Mouse (Mus musculus) MN1 (cell line): ENCODE results near the gene Meis2.

Experiments
- DNase-seq: peaks from one replicate; pipeline ENCODE4 v3.0.0-alpha.2; 2016; ENCODE audit warnings: low spot score

Gene Meis2

DNA sequence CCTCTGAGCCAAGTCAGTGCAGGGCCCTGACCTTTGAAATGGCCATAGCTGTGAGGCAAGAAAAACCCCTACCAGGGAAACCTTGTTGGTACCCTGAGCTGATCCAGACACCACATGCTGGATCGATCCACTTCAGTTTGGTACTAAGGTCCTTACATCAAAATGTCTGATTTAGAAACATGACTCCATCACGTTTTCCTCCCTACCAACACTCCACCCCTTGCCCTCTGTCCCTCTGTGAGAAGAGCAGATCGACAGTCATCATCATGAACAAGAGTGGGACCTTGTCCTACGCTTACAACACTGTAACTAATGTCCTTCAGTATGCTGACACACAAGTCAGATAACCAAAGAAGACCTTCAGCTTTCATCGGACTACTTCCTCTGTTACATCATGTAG, 66.8 kb downstream of the Meis2 start:
- DNase-seq = no peak

DNA sequence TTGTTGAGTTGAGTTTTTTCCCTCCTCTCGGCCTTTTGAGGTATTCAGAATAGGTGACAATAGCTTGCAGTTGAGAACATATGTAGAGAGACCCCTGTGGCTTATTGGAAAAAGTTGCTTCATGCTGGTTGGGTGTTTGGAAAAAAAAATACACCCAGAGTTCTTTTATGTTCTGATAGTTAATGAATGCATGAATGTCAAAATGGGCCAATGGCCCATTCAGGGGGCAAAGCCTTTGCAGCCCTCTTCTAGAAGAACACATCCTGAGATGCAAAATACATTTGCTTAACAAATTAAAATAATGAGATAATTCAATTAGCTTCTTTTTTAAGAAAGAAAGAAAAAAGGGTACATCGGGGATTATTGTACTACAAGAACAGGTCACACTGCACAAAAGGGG, 69.2 kb downstream of the Meis2 start:
- DNase-seq = no peak

DNA sequence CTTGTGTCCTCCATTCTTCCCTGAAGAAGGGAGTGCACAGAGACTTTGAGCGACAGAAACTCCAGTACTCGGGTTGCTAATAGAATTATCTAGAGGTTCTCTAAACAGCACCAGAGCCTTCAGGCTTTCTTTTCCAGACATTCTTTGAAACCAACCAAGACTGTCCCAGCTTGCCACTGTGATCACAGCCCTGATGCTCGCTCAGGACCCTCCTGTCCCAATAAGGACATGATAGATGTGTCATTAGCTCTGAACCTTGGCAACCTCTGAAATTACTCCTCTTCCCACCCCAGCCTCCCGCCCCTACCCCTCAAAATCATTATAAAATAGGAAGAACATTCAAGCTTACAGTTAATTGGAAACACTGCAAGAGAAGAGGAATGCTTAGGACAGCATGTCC, 71.8 kb downstream of the Meis2 start:
- DNase-seq = no peak

DNA sequence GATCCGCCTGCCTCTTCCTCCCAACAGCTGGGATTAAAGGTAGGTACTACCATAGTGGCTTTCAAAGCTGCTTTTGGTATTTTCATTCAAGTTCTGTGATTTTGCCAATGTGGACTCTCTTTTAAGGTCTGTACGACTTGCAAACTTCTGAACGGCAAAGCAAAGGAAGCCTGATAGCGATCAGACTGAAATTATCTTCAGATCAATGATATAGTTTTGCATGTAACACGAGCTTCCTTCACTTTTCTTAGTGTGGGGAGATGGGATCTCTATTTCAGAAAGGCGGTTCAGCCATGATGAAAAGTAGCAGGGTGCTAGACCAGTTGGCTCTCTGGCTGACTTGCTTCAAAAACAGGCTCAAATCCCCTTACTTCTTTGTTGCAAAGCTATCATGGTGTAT, 76.4 kb downstream of the Meis2 start:
- DNase-seq = no peak

DNA sequence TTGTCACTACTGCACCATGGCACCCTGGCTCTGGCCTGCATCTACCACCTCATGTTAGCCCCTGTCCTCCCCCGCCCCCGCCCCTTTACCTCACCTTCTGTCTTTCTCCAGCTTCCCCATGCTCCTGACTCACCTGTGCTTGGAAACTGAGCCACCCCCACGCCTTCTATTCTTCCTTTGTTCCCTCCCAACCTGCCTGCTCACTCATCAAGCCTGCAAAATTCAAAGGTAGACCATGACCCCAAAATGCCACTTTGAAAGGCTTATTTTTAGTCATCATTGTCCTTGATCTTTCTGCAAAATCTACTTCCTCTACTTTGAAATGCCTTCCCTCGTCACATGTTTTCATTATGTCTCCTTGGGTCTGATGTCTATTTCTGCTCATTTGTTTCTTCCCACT, 77.2 kb downstream of the Meis2 start:
- DNase-seq = no peak

DNA sequence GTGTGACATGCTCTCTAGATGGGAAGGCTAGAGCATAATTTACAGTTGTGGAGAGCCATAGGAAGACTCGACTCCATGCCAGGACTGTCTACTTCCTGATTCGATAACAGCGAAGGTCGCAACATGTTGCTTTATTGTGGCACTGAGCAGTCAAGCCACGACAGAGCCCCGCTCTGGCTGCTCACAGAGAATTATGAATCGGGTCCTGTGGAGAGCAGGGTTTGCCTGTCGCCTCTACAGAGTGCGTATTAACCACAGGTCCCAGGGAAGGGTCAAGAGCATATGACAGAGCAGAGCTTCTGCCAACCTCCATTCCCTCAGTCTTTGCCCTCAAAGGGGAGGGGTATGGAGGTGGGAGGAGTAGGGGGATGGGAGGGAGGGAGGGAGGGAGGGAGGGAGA, 80.7 kb downstream of the Meis2 start:
- no peak for DNase-seq

DNA sequence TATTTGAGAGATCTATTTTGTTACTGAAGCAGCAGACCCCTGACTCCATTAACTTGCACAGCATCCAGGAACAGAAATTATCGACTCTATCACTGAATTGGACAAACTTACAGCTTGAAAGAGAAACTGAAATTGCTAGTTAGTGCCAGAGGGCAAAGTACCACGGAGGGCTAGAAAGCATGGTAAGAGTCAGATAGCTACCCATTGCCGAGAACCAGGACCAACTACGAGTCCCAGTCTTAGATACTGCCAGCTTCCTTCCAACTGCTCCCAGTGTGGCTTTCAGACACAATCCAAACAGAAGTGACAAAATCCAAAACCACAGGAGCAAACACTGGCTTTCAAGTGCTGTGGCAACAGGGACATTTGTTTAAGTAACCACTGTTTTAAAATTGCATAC, 81.2 kb downstream of the Meis2 start:
- no peak for DNase-seq

DNA sequence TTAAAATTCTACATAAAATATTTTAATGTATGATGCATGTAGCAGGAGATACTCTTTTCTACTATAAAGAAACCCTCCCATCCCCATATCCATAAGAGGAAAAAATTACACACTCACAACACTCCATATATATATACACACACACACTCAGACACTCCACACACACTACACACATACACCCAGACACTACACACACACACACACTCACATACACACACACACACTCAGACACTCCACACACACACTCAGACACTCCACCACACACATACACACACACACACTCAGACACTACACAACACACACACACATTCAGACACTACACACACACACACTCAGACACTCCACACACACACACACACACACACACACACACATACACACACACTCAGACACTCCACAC, 85.1 kb downstream of the Meis2 start:
- DNase-seq = no peak

DNA sequence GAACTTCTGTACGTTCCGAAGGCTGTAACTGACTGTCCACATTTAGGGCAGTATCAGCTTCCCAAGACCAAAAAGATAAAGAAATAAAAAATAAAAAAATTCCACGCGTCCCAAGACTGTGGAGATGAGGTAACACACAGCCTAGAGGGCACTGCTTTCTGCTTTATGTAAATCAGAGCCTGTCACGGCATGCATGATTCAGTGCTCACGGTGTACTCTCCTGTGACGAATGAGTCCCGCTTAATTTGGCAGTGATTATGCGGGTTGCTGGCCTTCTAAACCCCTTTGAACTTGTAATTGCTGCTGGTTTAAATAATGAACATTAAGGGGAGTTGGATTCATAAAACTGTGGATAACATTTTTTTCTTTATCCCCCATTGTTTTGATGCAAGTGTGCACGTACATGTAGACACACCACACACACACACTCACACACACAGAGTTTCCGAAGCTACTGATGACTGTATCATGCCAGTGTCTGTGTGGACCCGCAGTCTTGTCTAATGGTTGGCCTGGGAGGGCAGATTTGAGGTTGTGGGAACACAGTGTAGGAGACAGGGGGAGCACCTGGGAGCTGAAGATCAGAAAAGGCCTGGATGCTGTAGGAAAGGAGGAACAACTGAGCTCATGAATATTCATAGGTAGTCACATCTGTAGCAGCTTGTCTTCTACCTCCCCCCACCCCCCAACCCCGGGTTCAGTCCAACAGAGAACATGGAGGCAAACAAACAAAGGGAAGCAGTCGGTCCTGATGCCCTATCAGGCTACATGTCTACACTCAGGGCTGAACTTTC, 85.8 kb downstream of the Meis2 start:
- DNase-seq = no peak

DNA sequence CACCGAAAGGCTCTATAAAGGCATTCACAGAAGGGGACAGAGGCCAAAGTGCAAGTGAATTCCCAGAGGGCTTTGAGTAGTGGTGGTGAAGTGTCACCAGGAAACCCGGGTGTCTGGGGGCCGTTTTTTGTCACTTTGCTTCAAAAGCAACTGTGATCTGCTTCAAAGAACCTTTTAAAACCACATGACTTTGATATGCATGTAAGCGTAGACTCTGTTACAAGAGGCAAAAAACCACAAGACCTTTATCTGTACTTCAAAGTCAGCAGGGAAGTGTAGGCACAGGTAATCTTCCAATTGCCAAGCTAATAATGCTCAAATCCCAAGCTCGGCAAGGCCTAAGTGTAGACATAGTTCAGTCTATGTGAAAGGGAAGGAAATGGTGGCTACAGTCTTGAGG, 87.0 kb downstream of the Meis2 start:
- no peak for DNase-seq

DNA sequence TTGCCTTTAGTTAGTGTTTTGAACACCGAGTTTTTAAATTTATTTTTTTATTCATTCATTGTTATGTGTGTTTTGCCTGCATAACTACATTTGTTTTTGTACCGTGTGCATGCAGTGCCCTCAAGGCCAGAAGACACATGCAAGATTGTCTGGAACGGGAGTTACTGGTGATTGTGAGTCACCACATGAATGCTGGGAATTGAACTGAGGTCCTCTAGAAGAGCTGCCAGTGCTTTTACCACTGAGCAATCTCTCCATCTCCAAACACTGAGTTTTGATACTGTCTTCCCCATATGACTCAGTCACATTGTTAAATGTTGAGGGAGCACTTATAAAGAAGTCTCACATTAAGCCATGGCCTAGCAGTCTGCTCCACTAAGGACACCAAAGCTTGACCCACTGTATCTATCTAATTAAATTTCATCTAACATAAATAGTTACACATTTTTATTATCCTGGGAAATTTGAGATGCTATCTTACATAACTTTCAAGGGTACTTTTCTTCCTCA, 94.3 kb downstream of the Meis2 start:
- no peak for DNase-seq

DNA sequence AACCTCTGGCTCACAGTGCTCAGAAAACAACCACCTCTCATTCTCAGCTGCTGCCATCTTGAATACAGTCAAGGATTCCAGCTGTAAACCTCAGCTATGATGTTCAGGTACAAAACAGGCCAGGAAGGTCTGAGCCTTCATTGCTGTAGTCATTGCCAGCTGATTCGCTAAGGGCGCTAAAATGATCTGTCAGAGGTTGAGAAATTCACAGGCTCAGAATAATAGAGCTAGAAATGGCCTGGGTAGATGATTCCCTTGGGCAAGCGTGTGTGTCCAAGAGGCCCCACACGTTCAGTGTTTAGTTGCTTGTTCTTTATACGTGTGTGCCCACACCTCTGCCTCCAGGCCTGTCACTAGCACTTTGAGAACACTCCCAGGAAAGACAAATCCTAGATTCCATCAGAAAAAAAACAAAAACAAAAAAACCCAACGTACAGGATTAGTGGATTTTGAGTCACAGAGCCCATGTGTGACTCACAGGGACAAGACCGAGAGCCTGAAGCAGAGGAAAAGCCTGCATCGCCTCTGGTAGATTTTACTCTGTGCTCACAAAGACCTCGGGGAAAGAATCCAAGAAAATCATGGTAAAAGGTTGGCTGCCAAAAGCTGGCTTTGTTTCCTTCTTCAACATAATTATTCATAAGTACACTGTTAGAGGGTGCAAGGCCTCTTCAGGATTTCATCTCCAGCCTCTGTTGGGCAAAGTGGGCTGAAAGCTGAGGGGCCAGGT, 95.4 kb downstream of the Meis2 start:
- DNase-seq = no peak

DNA sequence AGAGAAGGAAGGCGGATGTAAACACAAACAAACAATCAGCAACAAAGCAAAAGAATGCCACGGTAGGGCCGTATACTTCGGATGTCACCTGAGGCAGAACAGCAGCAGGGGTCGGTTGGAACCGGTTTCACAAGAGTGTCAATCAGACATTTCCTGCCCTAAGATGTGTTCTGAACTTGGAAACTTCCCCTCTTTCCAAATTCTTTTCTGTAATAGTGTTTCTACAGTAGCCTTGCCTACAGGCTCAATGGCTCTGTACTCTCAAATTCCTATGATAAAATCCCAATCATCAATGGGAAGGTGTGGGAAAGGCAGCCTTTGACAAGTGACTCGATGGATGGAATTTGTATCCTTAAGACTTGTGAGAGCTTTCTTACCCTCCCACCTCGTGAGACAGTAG, 96.4 kb downstream of the Meis2 start:
- no peak for DNase-seq

DNA sequence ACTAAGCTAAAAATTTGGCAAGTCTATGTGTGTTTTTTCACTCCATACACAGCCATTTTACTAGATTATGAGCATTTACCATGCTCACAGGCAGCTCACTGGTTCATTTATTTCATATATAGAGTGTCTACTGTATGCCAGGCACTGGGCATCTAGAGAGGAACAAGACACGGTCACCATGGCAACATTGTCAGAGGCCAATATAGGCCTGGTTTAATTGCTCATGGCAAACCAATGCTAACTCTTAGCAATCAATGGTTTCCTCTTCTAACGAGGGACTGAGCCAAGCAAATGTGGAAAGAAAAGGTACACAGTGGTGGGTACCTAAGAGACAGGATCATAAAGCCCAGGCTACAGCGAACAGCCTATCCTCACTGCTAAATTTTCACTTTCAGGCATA, 100.7 kb downstream of the Meis2 start:
- no peak for DNase-seq

DNA sequence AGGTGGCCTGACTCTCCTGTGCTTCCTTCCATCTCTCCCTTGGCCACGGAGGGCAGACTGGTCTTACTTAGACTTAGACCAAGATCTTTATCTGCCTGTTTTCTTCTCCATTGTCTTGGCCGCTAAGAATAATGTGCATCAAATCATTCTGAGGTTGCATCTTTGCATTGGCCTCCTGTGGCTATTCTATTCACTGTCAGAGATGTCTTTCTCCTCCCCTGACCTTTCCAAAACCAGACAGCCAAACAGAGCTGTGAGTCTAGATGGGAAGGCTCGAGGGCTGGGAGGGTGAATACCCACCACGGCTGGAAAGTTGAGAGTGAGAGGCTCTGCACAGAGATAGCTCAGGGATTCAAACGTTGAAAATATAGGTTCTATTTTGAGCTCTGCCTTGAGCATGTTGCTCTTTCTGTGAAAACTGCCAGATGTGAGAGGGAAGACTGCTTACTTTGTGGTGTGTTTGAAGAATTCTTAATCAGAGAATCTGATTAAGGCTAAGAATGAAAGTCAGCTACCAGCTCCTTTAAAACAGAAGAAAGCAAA, 102.3 kb downstream of the Meis2 start:
- peak; percentile 13 for DNase-seq

DNA sequence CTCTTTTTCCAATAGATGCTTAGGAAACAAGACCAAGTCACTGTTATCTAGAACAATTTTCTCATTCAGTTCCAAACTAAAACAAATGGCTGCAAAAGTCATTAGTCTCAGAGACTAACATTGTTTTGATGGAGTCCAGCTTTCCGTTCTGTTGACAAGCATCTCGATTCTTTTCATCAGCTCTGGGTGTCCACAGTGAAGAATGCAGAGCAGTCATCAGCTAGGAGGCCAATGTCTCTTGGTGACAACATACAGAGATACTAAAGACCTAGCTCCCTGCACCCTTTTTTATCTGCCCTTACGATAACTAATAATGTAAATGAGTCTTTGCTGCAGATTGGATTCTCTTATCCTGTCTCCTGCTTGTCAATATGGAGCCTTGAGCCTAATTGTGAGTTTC, 102.9 kb downstream of the Meis2 start:
- DNase-seq = peak; percentile 25

DNA sequence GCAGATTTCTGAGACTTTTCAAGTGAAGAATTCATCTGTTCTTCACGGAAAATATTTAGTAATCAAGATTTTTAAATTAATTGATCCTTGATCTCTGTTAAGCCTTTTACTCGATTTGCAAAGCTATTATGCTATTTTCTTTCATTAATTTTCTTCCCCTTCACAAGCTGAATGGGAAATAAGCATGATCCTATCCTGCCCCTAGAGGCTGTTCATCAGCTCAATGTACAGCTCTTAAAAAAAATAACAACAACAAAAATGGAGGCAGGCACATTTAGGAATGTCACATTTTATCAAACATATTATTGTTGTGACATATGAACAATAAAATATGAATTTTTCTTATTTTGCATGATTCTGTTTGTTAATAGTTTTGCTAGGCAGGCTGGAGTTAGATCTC, 103.5 kb downstream of the Meis2 start:
- no peak for DNase-seq

DNA sequence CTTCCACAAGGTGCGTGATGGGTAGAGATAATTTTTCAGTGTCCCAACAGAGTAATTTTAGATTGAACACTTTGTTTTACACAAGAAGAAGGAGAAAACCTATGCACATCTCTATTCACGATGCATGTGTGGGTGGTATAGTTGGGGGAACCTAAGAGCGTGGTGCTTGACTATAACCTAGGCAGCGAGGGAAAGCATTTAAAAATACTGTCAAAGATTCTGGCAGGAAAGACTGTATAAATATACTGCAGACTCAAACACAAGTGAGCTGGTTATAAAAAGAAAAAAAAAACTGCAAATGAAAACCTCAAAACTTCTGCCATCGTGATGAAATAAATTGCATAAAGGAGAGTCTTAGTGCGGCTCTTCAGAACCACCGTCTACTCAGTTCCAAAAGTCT, 105.0 kb downstream of the Meis2 start:
- DNase-seq = no peak

DNA sequence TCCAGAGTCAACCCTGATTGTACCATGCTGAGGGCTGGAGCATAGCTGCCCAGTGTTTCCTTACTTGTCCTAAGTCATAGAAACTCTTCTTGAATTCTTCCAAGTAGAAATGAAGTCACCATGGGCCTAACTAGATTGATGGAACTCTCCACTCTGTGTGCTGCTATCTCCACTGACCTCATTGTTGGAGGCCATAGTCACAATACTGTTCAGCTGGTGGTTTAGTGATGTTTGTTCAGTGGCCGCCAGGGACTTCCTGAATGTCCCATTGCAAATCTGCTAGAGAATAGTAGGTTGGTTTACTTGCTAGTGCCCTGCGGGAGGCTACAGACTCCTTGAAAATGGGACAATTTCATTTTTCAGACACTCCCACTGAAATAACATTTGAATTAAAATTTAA, 108.9 kb downstream of the Meis2 start:
- no peak for DNase-seq

DNA sequence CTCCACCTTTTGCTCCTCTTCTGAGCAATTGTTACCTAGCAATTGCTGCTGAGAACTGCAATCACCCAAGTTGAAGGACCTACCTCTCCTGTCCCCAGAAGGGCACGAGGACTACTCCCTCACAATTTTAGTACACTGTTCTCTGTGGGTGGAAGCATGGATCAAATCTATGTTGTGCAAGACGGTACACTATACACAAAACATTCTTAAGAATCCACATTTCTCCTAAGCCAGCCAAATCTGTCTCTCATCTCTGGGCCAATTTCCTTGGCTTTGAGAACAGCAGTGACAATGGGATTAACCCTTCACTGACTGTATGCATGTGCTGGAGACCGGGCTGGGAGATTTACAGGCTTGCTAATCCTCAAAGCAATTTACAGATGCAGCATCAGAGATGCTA, 115.0 kb downstream of the Meis2 start:
- no peak for DNase-seq

DNA sequence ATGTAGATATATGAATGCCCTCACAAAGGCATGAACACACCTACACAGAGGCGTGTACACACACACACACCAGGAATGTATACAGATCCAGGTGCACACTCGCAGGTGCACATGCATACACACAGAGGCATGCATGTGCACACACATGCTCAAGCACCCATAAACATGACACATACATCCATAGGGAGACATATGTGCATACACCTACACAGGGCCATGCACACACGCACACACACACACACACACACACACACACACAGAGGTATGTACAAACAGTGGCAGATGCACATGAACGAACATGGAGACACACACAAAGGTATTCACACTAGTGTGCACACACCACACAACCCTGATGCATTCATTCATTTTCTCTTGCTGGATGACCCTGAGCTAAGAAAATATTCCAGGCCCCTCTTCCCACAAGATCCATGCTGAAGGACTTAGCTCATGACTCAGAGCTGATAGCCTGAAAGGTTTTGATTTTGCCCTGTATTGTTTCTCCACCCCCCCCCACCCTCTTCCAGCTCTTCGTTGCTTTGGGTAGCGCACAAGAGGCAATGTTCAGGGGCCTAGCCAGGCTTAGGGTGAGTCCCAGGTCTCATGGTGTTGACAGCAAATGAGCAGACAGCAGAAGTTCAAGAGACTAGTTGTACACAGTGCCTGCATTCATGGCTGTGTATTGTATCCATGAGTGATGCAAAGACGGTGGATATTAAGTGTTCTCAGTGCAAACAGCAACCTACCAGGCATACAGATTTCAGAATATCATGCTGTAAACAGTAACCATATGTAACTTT, 116.8 kb downstream of the Meis2 start:
- no peak for DNase-seq

DNA sequence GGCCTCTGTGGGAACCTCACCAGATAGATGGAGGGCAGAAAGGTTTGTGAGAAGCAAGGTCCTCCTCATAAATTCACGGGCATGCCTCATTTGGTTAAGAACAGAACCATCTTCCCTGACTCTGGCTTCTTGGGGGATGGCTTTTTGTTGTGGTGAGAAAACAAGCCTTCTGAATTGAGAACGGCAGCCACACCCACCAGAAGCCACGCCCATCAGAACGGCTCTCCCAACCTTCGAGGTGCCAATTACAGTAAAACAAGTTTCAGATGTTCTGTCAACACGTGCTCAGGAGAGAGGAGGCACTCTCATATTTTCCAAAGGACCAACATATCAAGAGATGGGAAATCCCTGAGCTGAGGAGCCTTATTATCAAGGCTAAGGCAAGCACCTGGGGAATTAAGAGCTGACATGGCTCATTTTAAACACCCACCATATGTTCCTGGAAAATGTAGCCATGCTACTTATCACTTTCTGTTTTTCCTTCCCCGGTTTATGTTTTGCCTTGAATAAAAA, 117.9 kb downstream of the Meis2 start:
- DNase-seq = no peak
